In the genomic region with DNA sequence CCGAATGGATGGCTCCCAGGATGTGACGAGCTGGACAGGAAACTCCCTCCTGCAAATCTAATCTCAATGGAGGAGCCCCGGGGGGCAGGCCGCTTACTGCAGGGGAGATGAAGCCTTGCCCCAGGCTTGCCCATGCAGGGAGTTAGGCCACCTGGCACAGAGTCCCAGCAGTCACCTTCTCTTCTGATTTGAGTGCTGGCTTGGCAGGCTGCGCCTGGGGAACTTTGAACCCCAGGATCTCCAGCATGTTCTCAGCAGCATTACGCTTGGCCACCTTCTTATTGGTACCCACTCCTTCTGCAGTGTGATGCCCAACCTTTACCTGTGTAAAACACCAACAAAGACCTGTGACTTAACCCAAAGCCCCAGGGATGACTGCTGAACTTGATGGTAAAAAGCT, we compare ENCODE assay signal across 23 mouse cellular contexts.
"Had no signal": no experiment of that assay in that cellular context is flagged by ENCODE, and none has a peak within 500 bp of the region (broad histone marks: within the 10 kb centered on the region; RNA-seq: fewer than 3 reads in every experiment).

No protein-coding gene starts in this region.

- DNase-seq: kidney, postnatal 4 days; layer of hippocampus, adult 9-11 months; liver; liver, postnatal 0 days; right cerebral cortex, adult 18-20 months; right cerebral cortex, postnatal 14 days; right cerebral cortex, postnatal 4 days; thymus, adult 2 months; thymus, postnatal 14 days; thymus, postnatal 4 days had no signal

- H3K4me3 ChIP-seq: kidney, embryonic 15.5 days; left cerebral cortex, adult 2 months; limb, embryonic 12.5 days; midbrain, embryonic 12.5 days; midbrain, embryonic 15.5 days; neural tube, embryonic 12.5 days; neural tube, embryonic 15.5 days had no signal

- H3K4me2 ChIP-seq: kidney, embryonic 15.5 days; limb, embryonic 12.5 days; lung, embryonic 14.5 days; midbrain, embryonic 12.5 days; midbrain, embryonic 15.5 days; neural tube, embryonic 12.5 days; neural tube, embryonic 15.5 days had no signal

- H3K9me3 ChIP-seq: kidney, embryonic 15.5 days; limb, embryonic 12.5 days; midbrain, embryonic 12.5 days; midbrain, embryonic 15.5 days; neural tube, embryonic 12.5 days; neural tube, embryonic 15.5 days had no signal

- H3K4me1 ChIP-seq: kidney, embryonic 15.5 days; limb, embryonic 12.5 days; midbrain, embryonic 12.5 days; midbrain, embryonic 15.5 days; neural tube, embryonic 12.5 days had no signal

- H3K9ac ChIP-seq: kidney, embryonic 15.5 days; limb, embryonic 12.5 days; liver, embryonic 14.5 days; liver, postnatal 0 days; lung, embryonic 14.5 days; midbrain, embryonic 12.5 days; midbrain, embryonic 15.5 days; neural tube, embryonic 12.5 days; neural tube, embryonic 15.5 days had no signal

- ATAC-seq: intestine, postnatal 0 days; liver, postnatal 0 days; lung, postnatal 0 days; midbrain, embryonic 15.5 days had no signal

- H3K27me3 ChIP-seq: kidney, embryonic 15.5 days; limb, embryonic 12.5 days; midbrain, embryonic 12.5 days; midbrain, embryonic 15.5 days; neural tube, embryonic 12.5 days; neural tube, embryonic 15.5 days had no signal

- H3K27ac ChIP-seq: kidney, embryonic 15.5 days; left cerebral cortex, adult 2 months; limb, embryonic 12.5 days; liver, embryonic 14.5 days; macrophage; midbrain, embryonic 12.5 days; midbrain, embryonic 15.5 days; neural tube, embryonic 12.5 days; stomach, postnatal 0 days had no signal
